Mouse (Mus musculus) retina, postnatal 7 days (tissue): ENCODE measurements at regions not wholly inside any gene's neighbourhood (a gene's known extent, or its start where the extent isn't known, plus 50 kb on each side); places are given as distances from the start of the nearest gene placed in this dataset.

Source experiments
- DNase-seq: peaks from one replicate; pipeline ENCODE4 v3.0.0-alpha.2; 2012; ENCODE audit warnings: low read depth, low spot score

DNA sequence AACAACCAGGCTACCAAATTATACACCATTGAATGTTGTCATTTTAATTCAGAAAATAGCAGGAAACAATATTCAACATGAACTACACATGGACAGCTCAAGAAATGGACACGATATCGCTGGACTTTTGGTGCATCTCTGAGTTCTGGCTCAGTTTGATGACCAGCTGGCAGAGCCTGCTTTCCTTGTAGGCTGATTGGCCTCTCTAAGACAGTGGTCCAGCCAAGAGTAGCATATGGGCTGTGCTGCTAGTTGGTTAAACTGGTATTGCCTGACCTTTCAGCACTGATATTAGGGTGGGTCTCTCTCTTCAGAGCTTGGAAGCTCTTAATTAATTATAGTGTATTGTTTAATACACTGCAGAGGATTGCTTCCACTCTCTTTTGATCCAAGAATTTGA, 705.8 kb upstream of the Ddx18 start:
- DNase-seq = no peak

DNA sequence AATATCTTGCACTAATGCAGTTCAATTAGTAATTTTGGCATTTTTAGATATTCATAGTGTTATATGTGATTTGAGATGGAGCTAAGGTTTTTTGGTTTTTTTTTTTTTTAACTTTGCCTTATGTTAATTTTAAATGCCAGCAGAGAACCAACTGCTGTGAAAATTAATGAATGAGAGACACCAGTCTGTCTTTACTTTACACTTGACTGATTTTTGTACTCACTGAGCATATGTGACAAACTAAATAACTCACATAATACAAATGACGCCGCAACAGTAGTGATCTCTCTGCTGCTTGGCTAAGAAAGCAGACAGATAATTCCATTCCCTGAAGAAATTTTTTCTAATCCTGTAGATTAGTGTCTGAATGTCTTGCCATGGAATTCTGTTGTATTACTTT, 675.2 kb upstream of the Ddx18 start:
- DNase-seq = no peak

DNA sequence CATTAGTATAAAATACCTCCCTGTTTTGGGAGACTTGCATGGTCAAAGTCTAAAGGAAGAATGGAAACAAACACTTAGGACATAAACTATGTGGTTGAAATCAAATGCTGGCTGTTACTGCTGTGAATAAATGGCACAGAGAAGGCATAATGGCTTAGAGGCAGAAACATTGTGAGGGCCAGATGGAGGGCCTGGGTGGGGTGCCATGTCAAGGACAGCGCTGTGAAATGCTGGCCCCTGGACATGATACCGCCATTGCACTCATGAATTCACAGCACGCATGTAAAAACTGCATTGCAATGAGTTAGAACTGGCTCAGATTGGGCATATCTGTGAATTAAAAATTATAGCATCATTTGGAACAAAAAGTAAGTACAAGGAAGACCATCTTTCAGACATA, 673.7 kb upstream of the Ddx18 start:
- no peak for DNase-seq

DNA sequence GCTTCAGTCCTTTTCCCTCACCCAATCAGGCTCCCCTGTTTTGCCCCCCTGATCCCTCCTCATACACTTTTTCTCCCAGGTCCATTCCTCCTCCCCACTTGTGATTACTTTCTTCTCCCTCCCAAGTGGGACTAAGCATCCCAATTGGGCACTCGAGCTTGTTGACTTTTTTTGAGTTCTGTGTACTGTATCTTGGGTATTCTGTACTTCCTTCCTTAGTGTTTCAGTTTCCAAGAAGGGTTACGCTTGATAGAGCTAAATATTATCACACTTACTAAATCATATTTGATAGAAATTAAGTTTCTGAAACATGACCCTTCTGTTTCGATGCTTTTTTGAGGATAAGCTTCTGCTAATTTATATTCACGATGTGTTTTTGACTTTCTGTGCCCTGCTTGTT, 662.7 kb upstream of the Ddx18 start:
- DNase-seq = no peak

DNA sequence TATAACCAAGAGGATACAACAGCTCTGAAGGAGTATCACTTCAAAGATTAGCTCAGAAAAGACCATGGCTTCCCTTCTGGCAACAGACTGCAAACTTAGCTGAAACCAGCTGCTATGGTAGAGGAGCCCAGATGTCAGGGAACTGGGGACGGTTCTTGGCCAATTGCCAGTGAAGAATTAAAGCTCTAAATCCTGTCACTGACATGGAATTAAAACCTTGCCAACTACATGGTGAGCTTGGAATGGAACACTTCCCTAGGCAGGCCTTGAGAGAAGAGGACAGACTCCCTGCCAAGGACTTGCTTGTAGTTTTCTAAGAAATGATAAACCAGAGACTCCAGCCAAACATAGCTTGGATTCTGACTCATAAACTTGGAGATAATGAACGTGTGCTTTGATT, 644.7 kb upstream of the Ddx18 start:
- DNase-seq = peak; percentile 27

DNA sequence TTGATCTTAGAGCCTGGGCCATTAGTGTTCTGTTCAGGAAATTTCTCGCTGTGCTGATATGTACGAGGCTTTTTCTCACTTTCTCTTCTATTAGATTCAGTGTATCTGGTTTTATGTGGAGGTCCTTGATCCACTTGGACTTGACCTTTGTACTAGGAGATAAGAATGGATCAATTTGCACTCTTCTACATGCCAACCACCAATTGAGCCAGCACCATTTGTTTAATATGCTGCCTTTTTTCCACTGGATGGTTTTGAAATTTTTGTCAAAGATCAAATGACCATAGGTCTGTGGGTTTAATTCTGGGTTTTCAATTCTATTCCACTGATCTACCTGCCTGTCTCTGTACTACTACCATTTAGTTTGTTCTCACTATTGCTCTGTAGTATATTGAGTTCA, 640.8 kb upstream of the Ddx18 start:
- no peak for DNase-seq

DNA sequence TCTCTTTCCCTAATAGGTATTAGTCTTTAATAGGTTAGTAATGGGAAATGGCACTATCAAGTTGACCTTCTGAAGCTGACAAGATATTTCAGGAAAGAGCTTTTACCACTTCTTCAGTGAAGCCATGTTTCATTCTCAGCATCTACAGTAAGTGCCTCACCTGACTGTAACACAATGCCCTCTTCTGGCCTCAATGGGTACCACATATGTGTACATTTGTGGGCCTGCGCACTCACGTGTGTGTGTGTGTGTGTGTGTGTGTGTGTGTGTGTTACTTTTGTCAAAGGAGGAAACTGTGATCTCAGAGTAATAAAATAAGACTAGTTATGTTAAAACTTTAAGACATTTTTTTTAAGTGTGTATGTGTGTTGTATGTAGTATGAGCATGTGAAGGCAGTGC, 601.8 kb upstream of the Ddx18 start:
- no peak for DNase-seq

DNA sequence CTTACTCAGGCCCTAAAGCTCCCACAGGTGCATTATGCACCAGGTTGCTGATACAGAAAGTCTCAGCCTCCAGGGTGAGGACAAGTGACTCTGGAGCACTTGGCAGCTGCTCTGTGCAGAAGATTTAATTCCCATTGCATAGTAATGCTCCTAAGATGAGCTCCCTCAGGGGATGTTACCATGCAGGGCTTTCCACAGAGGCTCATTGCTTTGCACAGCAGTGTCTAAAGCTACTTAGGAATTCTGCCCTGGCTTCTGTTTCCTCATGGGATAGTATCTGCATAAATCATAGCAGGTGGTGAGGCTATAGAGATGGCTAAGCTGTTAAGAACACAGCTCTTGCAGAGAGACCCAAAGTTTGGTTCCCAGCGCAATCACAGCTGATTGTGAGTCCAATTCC, 594.0 kb upstream of the Ddx18 start:
- no peak for DNase-seq

DNA sequence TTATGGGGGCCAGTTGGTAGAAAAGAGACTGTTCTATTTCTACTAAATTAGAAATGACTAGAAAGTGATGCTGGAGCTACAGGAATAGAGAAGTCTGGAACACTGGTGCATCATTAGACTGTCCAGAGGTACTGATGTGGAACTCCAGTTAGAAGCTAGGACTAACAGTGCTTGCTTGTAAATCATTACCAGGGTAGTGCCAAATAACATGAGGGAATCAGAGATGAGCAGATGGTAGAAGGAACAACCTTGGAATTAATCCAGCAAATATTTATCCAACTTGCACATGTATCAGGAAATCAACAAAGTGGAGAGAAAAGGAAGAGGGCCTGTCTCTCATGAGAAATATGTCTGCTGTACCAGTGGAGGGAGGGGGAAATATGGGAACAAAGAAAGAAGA, 573.6 kb upstream of the Ddx18 start:
- no peak for DNase-seq

DNA sequence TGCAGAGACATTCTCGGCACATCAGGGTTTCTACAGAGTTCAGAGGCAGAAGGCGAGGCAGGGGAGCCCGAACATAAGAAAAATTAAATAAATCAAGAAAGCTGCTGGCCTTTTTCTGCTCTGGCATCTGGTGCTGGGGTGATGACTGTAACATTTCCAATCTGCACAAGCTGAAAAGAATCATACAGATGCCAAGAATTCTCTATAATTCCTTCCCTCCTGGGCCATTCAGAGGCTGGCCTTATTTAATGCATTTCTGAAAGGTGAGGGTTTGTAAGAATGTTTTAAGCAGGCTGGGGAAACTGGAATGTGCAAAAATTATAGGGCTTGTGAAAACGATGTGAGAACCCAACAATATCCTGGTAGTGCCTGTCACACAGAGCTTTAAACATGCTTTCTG, 556.2 kb upstream of the Ddx18 start:
- DNase-seq = no peak

DNA sequence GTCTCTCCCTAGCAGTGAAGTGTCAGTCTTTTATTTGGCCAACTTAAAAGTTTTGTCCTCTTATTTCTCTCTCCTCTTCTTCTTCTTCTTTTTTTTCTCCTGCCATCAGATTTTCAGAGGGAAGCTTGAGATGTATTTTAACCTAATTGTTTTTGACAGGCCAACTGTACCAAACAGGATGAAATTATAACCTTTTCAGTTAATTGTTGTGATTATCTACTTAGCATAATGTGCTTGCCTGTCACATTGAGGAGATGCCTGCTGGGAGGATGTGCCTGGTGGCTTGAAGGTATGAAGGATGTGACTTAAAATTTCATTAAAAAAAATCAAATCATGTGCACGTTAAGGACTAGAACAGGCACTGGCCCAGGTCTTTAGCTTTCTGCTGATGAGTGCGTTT, 527.9 kb upstream of the Ddx18 start:
- DNase-seq = no peak

DNA sequence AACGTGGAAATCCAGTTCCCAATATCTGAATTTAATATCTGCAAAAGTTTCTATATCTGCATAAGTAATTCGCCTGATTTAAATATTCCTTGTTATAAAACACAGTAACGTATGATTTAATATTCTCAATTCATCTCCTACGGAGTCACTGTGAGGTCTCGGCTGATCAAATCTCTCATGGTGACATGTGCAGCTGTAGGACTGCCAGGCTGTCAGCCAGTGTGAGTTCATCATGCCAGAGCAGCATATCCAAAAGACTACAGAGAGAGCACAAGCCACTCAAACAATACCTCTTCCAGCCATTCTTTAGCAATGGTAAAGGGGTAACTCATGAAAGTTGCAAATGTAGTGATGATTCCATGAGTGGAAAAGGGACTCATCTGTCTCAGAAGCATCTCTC, 514.7 kb upstream of the Ddx18 start:
- DNase-seq = no peak

DNA sequence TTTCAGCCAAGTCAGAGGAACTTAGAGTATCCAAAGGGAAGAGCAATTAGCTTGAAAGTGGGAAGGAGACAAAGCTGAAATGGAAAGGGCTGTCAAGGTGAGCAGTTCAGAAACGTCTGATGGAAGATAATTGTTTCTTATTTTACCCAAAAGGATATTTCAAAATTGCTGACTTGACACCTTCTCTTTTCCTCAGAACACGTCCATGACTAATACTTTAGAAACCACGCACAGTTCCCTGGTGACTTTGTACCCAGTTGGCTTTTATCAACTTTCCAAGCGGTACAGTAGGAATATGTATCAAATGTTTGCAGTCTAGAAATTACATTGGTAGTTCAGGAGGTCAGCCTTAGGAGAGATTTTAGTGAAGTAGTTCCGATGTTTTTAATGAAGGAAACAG, 508.3 kb upstream of the Ddx18 start:
- no peak for DNase-seq

DNA sequence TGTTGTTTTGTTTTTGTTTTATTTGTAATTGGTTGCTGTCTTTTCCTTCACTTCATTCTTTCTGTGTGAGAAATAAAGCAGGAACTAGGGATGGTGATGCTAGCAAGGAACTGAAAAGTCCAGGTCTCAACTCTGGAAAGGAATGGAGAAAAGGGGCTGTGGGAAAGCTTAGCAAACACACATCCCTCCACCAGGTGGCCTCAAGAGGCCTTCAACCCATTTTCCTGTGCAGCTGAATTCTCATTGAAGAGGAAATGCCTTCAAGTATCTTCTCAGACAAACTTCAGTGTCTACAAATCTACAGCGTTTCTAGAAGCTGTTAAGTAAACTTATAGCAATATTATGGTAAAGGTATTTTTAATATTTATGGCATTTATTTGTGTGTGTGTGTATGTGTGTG, 487.4 kb upstream of the Ddx18 start:
- DNase-seq = no peak

DNA sequence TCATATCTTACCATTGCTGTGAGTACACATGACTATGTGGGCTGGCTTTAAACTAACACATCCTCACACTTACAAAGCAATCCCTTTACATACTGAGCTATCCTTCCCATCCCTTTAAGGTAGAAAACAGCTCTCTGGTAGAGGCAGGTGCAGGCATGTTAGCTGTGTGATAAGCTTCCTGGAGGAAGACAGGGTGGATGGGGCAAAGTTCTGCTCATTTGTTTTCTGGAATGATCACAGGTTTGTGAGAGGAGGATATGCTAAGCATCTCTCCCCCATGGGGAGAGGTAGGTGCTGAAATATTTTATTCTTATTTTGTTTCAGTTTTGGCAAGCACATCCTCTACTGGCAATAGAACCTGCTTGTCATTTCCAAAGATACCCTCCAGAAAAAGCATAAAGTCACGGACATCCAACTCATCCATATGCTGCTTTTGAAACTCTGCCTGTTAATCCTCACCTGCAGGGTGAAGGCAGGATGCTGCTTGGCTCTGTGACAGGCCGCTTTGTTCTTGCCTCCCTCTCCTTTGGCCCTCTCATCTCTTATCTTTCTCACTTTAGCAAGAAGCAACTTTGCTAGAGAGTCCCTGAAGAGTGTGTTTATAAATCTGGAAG, 480.4 kb upstream of the Ddx18 start:
- DNase-seq = no peak

DNA sequence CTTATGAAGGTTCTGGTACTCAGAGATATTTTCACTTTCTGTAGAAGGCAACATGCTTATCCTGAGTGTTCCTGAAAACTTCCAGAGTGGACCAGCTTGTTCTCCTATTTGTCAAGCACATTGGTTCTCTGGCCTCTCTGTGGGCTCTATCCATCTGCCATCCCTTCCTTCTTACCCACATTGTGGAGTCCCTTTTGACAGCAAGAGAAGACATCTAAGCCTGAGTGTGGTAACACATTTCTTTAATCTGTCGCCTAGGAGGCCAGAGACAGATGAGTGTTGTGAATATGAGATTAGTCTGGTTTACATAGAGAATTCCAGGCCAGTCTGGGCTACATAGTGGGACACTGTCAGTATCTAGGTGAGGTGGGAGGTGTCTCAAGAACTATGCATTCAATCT, 476.1 kb upstream of the Ddx18 start:
- no peak for DNase-seq

DNA sequence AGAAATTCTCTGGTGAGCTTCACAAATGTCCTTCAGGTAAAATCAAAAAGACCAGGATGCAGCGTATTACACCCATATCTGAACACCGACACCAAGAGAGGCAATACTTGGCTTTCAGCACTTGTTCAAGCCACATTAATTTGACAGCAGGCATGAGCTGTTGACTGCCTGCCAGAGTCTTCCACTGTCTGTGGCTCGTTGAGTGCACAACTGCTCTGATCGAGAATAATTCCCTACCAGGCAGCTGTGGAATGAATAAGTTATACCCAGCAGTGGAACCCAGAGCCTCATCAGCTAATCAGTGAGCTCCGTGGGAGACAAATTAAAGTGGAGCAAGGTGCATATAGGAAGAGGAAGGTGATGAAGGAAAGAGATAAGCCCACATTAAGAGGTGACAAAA, 475.3 kb upstream of the Ddx18 start:
- no peak for DNase-seq

DNA sequence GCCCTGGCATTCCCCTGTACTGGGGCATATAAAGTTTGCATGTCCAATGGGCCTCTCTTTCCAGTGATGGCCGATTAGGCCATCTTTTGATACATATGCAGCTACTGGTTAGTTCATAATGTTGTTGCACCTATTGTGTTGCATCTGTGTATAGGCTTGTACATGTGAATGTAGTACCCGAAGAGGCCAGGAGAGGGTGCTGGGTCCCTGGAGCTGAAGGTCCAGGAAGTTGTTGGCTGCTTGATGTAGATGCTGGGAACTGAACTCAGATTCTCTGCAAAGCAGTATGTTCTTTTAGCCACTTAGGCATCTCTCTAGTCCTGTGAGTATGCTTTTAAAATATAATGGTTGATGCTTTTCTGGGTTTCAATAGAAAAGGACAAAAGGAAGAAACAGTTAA, 440.0 kb upstream of the Ddx18 start:
- no peak for DNase-seq

DNA sequence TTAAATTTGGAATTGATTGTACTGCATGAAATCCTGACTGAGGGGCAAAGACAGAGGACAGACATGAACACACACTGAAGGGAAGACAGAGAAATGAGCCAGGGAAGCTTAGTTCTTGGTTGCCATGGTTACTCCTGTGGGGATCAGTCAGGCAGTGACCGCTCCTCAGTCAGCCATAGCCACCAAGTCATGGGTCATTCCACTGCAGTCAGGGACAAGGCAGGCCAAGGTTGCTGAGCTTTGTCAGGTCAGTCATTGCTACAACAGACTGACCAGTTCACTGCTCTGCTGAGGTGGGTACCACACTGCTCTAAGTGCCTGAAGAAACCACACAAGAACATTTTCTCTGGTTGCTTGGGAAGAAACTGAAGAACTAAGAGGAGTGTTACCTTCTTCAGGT, 428.7 kb upstream of the Ddx18 start:
- no peak for DNase-seq

DNA sequence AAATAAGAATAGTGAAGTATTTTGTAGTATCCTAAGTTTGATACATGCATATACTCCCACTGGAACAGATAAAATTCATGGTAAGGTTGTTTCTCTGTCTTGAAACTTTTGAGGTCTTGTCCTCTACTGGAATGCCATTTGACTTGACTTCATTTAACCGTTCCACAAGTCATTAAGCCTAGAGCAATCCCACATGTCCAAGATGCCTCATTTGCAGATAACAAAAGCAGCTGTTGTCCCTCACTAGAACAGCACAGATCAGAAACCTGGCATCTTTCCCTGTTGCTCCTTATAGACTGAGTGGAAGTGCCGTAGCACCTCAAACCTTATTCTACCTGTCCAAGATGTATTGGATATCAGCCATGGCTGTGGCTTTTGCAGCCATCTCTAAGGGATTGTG, 422.9 kb upstream of the Ddx18 start:
- DNase-seq = no peak

DNA sequence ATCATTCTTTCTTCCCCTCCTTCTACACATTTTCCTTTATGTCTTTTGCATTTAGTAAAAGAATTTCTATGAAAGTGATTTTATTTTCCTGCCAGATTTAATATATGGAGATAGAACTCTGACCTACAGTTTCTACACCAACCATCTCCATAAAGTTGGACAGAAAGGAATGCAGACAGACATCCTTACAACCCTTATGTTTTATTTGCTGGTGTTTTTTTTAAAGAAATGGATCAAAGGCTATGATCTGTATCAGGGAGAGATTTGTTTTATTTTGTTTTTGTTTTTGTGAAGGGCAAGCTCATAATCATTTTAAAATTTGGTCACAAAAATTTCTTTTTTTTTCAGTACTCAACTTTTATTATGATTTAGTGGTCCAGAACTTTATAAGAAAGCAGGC, 391.2 kb upstream of the Ddx18 start:
- DNase-seq = no peak

DNA sequence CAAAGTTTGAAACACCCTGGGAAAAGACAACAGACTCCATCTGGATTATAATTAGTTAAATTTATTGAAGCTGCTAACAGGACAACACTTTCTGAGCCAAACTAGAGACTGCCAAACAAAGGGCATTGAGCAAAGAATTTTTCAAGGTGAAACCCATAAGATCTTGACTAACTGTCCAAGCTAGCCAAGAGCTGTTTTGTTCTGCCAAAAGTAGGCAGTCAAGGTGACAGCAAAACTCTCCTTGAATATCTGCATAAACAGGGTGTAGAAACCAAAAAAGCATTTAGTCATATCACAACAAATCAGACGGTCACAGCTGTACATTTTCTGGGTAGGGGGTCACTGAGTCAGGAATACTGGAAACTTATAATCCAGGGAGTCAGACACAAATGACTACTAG, 368.1 kb upstream of the Ddx18 start:
- DNase-seq = no peak
